Mouse (Mus musculus) midbrain, postnatal 0 days (tissue): ENCODE results near the gene Zfp985. TPM values are rescaled to one million over a fixed set of nuclear protein-coding genes. Genes with fewer than 3 reads are reported as not detected.
"Not testable (repeated sequence)": the region's sequence is repeated elsewhere in the genome, so short reads cannot be mapped to it uniquely, and the experiment has no call there.

Experiments used
- ATAC-seq: fragments of 200-750 bp; cut with Nextera tagmentation; 2 replicates; pipeline ENCODE4 v1.8.0; 2017; ENCODE audit warnings: moderate number of reproducible peaks, mild to moderate bottlenecking, moderate TSS enrichment, moderate library complexity; ENCODE audit not compliant: low FRiP score
- DNase-seq: peaks from one replicate; pipeline ENCODE4 v3.0.0-alpha.2; 2015; ENCODE audit warnings: low spot score
- H3K27ac ChIP-seq: fragments of 300-500 bp; sonication (generic); 2 replicates; pipeline ENCODE4 v1.5.1; 2014; ENCODE audit warnings: low read depth, mild to moderate bottlenecking, low read length, mixed read lengths
- H3K27me3 ChIP-seq: fragments of 300-500 bp; sonication (generic); 2 replicates; pipeline ENCODE4 v1.6.1; 2014; ENCODE audit warnings: low read length, control low read depth, mixed read lengths; ENCODE audit not compliant: insufficient read depth
- H3K36me3 ChIP-seq: fragments of 300-500 bp; sonication (generic); 2 replicates; pipeline ENCODE4 v1.6.1; 2014; ENCODE audit warnings: low read length, control low read depth, mixed read lengths; ENCODE audit not compliant: insufficient read depth
- H3K4me1 ChIP-seq: fragments of 300-500 bp; sonication (generic); 2 replicates; pipeline ENCODE4 v1.6.1; 2014; ENCODE audit warnings: mild to moderate bottlenecking, control low read depth, antibody characterized with exemption, low read length, mixed read lengths; ENCODE audit not compliant: insufficient read depth
- H3K4me2 ChIP-seq: fragments of 300-500 bp; sonication (generic); 2 replicates; pipeline ENCODE4 v1.6.1; 2014; ENCODE audit warnings: low read depth, mild to moderate bottlenecking, low read length, mixed read lengths; ENCODE audit not compliant: poor library complexity, severe bottlenecking
- H3K4me3 ChIP-seq: fragments of 300-500 bp; sonication (generic); 2 replicates; pipeline ENCODE4 v1.5.1; 2014; ENCODE audit warnings: low read depth, mild to moderate bottlenecking, low read length, moderate library complexity
- H3K9ac ChIP-seq: fragments of 300-500 bp; sonication (generic); replicated peaks from 2 replicates; pipeline ENCODE4 v1.6.1; 2014; ENCODE audit warnings: mild to moderate bottlenecking, low read length, moderate library complexity, mixed read lengths; ENCODE audit not compliant: poor library complexity, severe bottlenecking
- H3K9me3 ChIP-seq: fragments of 300-500 bp; sonication (generic); 2 replicates; pipeline ENCODE4 v1.6.1; 2016; ENCODE audit warnings: low read length, control low read depth
- CTCF ChIP-seq: IDR thresholded peaks from 2 replicates; pipeline ENCODE4 v1.5.1; 2016; ENCODE audit warnings: antibody characterized with exemption, mild to moderate bottlenecking
- WGBS: fragments of 180-500 bp; shearing (Covaris S2); extraction: QIAGEN DNeasy Blood & Tissue Kit; methylation state at CpG from one replicate; pipeline ENCODE4 v1.1.7; 2014; 5-methylcytosine and 5-hydroxymethylcytosine counted together
- polyA plus RNA-seq: library from polyadenylated mRNA; unstranded; fragments of >200 nt; fragmentation: Nextera tagmentation; extraction: Ambion mirVana; gene quantifications from 2 replicates; pipeline ENCODE4 v1.2.1, GENCODE M21; 2015
- total RNA-seq: library from RNA; depleted of rRNA; stranded (reverse); fragments of >200 nt; gene quantifications from 2 replicates; pipeline ENCODE4 v1.2.3, GENCODE M21; 2014

Gene Zfp985
- total and polyA plus RNA-seq, 2 experiments from 2014 or later, result 0.11 to 0.14 TPM

DNA sequence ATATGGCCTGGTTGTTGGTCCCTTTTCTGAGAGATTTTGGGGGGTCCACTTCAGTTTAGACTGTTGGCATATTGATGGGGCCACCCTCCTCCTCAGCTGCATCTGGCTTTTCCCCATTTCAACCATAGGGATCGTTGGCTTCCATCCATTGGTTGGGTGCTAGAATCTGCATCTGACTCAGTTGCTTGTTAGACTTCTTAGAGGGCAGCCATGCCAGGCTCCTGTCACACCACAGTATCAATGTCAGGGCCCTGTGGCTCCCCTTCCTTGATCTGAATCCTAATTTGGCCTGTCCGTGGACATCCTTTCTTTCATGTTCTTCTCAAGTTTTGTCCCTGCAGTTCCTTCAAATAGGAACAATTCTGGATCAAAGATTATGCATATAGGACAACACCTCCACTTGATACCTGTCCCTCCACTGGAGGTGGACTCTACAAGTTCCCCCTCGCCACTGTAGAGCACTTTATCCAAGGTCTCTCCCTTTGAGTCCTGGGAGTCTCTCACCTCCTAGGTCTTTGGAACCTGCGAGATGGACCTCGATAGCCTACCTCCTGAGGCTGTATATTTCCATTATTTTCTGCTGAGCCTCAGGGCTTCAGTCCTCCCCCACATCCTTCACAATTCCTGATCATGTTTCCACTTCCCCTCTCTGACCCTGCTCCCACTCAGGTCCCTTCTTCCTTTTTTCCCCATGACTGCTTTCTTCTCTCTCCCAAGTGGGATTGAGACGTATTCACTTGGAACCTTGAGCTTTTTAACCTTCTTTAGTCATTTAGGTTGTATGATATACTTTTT is 12.5 kb downstream of the Zfp985 start:
- DNase-seq, result no peak
- no peak for ATAC-seq
- whole genome bisulfite sequencing, result 68% methylated on average over 6 of the region's 6 CpGs

DNA sequence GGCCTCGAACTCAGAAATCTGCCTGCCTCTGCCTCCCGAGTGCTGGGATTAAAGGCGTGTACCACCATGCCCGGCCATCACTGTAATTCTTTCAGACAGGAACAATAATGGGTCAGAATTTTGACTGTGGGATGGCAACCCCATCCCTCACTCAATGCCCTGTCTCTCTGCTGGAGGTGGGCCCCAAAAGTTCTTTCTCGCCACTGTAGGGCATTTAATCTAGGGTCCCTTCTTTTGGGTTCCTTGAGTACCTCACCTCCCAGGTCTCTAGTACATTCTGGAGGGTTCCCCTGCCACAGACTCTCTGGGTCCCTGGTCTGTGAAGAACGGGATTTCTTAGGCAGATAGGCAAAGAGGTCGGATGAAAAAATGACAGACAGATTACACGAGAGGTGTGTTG is 18.1 kb downstream of the Zfp985 start:
- not testable (repeated sequence) for H3K27ac ChIP-seq, DNase-seq, ATAC-seq, H3K27me3 ChIP-seq, H3K4me3 ChIP-seq, H3K9ac ChIP-seq, H3K36me3 ChIP-seq, H3K4me2 ChIP-seq, H3K4me1 ChIP-seq
- WGBS, result 86% methylated on average over 8 of the region's 8 CpGs
- H3K9me3 ChIP-seq, result peaks cover 11% of the 10 kb centered on the region

More for the DNA sequence above, 12.5 kb downstream of the Zfp985 start:
- Histone ChIP-seq H3K27me3 (no peaks in the 10 kb centered on the region), H3K9ac (no peak overlapping the region), H3K4me3 (no peak overlapping the region), H3K36me3 (no peaks in the 10 kb centered on the region), H3K4me2 (no peak overlapping the region), H3K4me1 (no peaks in the 10 kb centered on the region), H3K27ac (no peak overlapping the region), H3K9me3 (peaks cover 16% of the 10 kb centered on the region)
- TF ChIP-seq CTCF, result no peak

DNA sequence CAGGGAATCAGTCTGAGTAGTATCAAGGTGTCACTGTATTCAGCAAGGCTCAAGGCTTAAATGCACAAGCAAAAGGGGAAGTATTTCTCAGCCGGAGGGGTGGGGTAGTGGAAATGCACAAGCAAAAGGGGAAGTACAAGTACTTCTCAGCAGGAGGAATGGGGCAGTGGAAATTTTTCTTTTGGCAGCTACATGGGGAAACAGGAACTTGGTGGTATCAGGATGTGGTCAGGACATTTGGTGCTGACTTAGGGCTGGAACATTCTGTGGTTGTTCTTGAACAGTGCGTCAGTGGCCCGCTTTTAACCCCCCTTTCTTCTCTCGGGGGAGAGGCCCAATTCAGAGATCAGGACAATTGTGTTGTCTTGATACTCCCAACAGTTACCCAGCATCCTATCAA is 26.3 kb downstream of the Zfp985 start:
- 93% methylated on average over 4 of the region's 4 CpGs for WGBS
- H3K9me3 ChIP-seq, DNase-seq, H3K36me3 ChIP-seq, H3K27me3 ChIP-seq, H3K4me2 ChIP-seq, H3K9ac ChIP-seq, H3K4me3 ChIP-seq, ATAC-seq, H3K4me1 ChIP-seq, H3K27ac ChIP-seq: not testable (repeated sequence)

DNA sequence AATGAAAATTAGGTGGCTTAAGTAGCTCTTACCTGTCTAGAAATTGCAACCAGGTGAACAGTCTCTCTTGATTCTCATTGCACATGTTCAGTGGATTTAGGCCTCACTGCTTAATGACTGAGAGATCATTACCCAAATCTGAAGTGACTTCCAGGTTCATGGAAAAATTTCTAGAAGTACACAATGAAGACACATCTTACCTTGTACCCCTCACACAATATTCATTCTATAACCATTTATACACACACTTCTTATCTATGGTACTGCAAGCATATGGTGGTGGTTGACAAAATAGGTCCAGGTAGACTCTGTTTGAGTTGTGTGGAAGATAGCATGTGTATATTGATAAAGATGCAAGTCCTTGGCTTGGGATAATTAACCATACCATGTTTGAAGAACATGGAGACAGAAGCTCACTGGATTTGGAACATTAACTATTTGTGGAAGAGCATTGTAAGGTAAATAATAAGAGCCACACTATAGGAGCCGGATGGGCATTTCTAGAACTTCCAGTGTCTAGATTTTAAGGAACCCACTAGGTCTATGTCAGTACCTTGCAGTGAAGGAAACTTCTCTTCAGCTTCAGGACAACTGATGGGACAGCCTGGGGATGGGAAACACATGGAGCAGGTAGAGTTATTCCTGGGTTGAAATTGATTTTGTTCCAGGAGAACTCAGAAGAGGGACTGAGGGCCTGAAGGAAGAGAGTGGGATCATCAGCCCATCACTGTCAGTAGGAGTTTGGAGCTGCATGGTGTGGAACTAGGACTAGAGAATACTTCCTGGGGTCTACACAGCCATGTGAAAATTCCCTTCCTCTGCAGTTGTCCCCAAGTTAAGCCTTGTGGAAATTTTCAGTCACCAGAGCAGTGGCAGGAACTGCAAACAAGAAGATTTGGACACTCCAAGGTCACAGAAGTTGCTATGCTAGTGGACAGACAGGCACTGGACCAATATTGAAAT is 33.7 kb downstream of the Zfp985 start:
- no peak for TF ChIP-seq CTCF
- H3K9ac ChIP-seq, result no peak overlapping the region
- no peaks in the 10 kb centered on the region for H3K4me1 ChIP-seq
- H3K27ac ChIP-seq, result no peak overlapping the region
- DNase-seq (no peak), ATAC-seq (peak; percentile 52; the same call in 1 of the 2 replicates)
- no peaks in the 10 kb centered on the region for H3K36me3 ChIP-seq
- no peaks in the 10 kb centered on the region for H3K27me3 ChIP-seq
- peaks cover 14% of the 10 kb centered on the region for H3K9me3 ChIP-seq
- no peak overlapping the region for H3K4me3 ChIP-seq
- no peak overlapping the region for H3K4me2 ChIP-seq
- WGBS, result 54% methylated on average over 1 of the region's 1 CpGs

DNA sequence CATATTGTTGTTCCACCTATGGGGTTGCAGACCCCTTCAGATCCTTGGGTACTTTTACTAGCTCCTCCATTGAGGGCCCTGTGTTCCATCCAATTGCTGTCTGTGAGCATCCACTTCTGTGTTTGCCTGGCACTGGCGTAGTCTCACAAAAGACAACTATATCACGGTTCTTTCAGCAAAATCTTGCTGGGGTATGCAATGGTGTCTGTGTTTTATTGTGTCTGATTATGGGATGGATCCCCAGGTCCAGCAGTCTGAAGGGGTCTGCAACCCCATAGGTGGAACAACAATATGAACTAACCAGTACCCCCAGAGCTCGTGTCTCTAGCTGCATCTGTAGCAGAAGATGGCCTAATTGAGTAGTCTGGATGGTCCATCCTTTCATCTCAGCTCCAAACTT is 41.6 kb downstream of the Zfp985 start:
- ATAC-seq, H3K9ac ChIP-seq, H3K27me3 ChIP-seq: not testable (repeated sequence)

DNA sequence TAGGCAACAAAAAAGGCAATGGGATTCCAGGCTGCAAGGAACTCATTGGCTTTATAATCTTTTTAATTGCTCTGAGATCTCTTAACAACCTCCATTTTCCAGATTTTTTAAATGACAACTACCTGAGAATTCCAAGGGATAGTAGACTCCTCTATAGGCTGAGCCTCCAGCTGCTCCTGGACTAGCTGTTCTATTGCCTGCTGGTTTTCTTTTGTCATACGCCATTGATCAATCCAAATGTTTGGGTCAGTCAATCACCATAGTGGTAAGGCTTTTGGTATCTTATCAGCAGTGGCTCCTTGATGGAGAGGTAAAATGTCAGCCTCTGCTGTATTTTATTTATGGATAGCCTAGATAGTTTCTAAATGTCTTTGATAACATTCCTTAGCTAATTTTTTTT is 44.6 kb downstream of the Zfp985 start:
- WGBS, result 59% methylated on average over 1 of the region's 1 CpGs
- no peak overlapping the region for H3K4me2 ChIP-seq
- ATAC-seq, result no peak

More for the DNA sequence above, 41.6 kb downstream of the Zfp985 start:
- peaks cover 19% of the 10 kb centered on the region; the same call in 1 of the 2 replicates for H3K9me3 ChIP-seq
- H3K27ac ChIP-seq, H3K36me3 ChIP-seq, H3K4me3 ChIP-seq, DNase-seq, H3K4me1 ChIP-seq, H3K4me2 ChIP-seq: not testable (repeated sequence)
- WGBS, result 77% methylated on average over 3 of the region's 3 CpGs

More for the DNA sequence above, 44.6 kb downstream of the Zfp985 start:
- H3K27ac ChIP-seq, result no peak overlapping the region
- no peak for DNase-seq
- H3K4me1 ChIP-seq, result no peaks in the 10 kb centered on the region
- no peaks in the 10 kb centered on the region for H3K27me3 ChIP-seq
- TF ChIP-seq CTCF, result no peak
- H3K9me3 ChIP-seq, result peaks cover 23% of the 10 kb centered on the region
- H3K4me3 ChIP-seq, result no peak overlapping the region
- H3K36me3 ChIP-seq, result no peaks in the 10 kb centered on the region
- H3K9ac ChIP-seq, result no peak overlapping the region
